Mouse (Mus musculus) lung, postnatal 14 days (tissue): ENCODE results near the gene Ralgps1.
"Not testable (repeated sequence)": the region's sequence is repeated elsewhere in the genome, so short reads cannot be mapped to it uniquely, and the experiment has no call there.

Source experiments
- DNase-seq: peaks from one replicate; pipeline ENCODE4 v3.0.0; 2021

The Ralgps1 gene

DNA sequence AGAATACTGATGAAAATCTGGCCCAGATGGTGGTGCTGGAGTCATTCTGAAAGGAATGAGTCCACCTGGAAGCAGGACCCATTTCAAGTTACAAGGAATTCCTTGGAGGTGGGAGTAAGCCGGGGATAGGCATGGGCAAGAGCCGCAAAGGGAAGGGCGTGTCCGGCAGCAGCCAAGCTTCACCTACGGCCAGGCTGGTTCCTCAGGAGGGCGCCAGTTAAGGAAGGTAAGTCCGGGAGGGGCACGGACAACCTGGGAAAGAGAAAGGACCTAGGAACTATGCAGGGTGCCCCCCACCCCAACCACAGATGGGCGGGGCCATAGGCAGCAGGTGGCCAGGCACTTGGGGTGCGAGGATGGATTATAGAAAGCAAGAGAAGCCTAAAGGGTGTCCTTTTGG, 241.6 kb downstream of the Ralgps1 start:
- DNase-seq: no peak

DNA sequence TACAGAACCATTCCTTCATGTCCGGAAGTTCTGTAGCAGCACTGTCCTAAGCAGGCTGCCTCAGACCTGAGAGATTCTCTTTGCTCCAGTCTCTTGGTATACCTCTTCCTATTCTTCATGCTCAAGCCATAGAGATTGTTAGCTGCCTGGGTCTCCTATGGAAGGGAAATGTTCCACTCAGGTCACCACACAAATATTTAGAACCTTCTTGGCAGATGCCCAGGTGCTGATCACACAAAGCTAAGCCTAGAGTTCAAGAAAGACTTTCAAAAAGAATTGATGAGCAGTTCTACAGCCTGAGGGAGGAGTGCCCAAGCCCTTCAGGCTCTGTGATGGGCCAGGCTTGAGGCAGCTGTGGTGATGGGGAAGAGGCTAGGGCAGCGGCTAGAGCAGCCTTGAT, 242.3 kb downstream of the Ralgps1 start:
- DNase-seq: no peak

DNA sequence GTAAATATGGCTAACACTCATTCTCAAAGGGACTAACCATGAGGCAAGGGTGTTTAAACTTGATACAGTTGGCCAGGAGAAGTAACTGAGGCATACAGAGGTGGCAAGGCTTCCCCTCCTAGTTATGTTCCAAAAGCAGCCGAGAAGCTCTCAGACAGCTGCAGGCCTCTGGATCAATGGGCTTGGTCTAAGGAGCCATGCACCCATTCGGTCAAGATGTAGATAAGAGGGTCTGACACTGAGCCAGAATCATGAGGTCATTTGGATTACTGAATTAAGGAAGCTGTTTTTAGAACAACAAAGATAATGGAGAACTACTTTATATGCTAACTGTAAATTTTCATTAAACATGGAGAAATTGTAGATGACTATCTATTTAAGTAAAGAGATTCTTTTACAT, 244.0 kb downstream of the Ralgps1 start:
- no peak for DNase-seq

DNA sequence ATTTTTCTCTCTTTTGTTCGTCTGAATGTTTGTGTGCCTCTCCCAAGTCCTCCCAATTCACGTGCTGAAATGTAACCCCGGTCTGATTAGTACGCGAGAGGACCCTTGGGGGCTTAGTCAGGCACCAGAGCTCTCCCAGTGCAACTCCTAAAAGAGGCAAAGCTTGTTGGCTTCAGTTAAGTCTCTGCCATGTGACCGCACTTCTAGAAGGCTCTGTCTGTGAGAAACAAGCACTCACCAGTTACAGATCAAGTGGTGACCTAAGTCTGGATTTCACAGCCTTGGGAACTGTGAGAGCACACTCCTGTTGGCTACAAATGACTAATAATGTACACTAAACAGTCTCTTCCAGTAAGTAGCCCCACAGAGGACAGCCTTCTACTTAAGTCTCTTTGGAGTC, 248.4 kb downstream of the Ralgps1 start:
- DNase-seq: no peak

DNA sequence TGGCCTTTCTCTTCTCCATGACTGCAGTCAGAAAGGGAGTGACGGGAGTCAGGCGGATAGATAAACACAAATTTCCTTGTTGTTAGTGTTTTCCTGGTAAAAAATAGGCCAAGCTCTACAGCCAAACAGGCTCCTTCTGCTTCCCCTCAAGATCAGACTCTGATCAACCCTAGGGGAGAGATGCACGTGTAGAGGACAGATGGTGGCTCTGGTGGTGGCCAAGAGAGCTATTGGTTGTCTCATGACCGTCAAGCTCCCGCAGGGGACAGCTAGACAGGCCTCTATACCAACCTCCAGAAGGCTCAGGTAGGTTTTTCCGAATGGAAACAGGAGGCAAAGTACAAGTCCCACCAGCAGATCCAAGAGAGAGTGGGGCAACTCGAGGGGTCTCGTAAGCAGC, 270.8 kb downstream of the Ralgps1 start:
- no peak for DNase-seq

DNA sequence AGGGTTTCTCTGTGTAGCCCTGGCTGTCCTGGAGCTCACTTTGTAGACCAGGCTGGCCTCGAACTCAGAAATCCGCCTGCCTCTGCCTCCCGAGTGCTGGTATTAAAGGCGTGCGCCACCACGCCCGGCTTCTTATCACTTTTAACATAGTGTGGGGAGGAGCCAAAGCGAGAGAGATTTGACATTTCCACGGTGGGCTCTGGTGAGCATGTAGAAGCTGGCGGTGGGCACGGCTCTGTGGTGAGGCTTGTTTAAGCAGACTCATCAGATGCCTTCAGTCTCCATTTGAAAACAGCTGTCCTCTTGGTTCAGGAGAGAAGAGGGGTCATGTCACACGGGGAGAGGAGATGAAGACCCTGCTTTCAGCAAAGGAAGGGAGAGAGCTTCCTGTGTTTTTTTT, 274.0 kb downstream of the Ralgps1 start:
- DNase-seq: not testable (repeated sequence)

DNA sequence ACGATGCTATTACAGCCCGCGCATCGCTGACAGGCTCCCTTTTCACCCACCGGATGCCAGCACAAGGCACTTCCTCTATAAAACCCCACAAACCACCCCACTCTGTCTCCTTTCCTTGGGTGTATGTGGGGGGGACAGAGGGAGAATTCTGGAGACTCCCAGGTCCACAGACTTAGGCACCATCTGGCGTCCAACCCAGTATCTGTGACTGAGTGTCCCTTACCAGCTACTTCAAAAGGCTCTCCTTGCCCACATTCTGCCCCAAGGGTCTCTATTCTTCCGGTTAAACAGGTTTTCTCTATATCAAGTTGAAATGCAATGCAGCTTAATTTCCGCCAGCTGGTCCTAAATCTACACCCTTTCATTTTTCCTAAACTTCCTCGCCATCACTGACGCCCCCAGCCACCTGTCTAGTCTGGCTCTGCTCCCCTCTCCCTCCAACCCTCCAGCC, 276.0 kb downstream of the Ralgps1 start:
- no peak for DNase-seq

DNA sequence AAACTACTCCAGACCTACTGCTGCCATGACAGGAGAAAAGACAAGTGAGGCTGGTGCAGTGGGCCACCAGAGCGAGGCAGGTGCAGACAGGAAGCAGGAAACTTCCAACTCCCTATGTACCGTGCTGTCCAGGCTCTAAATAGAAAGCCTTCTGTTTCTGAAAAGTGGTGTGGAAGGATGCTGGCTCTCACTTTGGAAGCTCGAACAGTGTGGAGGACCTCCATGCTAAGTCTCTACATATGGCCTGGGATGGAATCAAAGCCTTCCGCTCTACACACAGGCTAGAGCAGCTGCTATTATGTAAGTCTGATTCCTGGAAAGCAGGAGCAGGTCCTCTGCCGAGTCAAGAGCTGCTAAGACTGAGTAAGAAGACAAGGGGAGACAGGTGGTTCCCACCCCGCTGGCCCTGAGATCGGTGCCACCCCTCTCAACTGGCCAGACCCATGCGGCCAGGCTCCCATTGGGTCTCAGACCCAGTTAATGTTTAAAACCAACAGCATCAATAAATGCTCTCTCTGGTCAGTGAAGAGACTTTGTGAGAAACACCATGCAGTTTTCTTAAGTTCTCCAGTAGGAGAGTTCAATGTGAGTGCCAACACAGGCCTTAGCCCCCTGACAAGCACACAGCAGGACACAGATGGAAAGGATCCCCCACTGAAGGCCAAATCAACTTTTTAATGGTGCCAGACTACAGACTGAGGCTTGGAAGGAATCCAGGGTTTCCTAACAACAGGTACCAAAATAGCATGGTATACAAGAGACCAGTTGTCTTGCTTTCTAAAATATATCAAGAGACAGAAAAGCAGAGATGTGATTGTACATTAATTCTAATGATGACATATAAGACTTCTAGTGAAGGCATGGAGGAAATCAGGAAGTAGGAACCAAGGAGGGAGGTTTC, 280.4 kb downstream of the Ralgps1 start:
- no peak for DNase-seq

DNA sequence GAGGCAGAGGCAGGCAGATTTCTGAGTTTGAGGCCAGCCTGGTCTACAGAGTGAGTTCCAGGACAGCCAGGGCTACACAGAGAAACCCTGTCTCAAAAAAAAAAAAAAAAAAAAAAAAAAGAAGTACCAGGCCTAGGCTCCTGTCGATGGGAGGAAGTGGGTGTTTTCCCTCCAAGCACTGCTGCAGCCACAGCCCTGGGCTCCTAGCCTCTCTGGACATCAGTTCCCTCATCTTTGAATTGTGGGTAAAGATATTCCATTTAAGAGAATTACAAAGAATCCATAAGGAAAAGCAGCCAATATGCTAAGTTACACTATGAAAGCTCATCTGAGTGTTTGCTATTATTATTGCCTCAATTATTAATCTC, 281.3 kb downstream of the Ralgps1 start:
- not testable (repeated sequence) for DNase-seq

DNA sequence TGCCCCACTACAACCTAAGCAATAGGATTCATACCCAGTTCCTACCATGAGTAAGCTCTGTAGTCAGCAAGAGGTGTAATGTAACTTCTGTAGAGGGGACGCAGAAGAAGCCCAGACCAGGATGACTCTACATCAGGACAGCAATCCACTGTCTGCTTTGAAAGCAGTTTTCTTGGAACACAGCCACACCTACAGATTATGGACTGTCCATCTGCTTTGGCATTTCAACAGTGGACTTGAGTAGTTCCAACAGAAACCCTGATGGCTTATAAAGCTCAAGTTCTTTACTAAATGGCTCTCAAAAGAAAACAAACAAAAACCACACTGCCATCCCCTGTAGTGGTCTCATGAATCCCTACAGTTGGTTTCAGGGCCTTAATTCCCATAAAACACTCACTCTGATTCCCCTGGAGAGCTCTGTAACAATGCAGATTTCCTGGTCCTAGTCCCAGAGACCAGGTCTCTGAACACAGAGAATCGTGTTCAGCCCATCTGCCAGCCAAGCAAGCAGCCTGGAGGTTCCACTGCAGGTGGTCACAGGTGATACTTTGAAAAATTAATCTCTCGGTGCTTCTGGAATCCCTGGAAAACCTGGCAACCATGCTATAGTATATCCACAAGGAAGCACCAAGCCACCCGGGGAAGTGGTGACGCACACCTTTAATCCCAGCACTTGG, 281.8 kb downstream of the Ralgps1 start:
- no peak for DNase-seq

DNA sequence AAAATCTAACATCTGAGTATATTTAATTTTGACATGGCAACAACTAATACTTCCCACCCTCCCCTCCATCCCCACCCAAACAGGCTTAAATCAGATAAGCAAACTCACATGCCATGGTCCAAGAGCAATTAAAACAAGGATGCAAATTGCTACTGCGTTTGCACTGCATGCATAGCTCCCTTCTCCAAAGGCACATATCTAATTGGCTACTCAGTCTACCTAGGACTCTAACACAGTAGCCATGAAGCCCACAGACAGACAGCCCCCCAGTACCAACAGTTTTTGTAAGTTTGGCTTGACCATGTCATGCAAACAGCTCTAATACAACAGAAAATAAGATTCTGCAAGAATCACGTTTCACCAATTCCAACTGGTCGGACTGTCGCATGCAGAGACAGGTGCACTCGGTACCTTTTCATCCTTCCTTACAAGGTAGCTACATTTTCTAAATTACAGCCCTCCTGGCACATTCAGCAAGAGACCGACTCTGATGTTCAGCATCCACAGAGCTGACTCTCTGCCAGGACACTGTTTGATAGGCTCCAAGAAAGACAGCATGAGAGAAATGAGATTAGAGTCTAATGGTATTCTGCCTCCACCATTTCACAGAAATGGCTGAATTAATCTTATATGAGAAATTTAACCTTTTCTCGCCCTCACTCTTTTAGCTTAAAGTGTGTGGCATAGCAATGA, 284.5 kb downstream of the Ralgps1 start:
- DNase-seq: no peak

DNA sequence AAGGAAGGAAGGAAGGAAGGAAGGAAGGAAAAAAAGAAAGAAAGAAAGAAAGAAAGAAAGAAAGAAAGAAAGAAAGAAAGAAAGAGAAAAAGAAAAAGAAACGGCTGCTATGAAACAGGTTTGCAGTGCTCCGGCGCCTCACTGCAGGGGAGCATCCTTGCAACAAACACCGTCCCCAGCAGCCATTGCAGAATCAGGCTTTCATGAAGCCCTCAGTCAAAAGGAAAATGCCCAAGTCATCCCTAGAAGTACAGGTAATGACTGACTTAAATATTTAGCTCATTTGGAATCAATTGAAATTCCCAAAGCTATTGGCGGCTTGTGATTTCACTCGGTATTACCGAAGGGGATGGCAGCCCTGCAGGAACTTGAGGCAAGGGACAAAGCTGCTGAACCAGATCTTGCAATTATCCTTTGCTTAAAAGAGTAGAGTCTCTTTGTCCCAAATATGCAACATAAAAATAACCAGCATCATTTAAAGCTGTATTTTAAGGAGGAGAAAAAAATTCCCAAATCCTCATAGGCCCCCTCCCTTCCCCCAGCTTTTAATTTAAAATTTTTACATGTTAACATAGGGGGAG, 285.2 kb downstream of the Ralgps1 start:
- DNase-seq: no peak

DNA sequence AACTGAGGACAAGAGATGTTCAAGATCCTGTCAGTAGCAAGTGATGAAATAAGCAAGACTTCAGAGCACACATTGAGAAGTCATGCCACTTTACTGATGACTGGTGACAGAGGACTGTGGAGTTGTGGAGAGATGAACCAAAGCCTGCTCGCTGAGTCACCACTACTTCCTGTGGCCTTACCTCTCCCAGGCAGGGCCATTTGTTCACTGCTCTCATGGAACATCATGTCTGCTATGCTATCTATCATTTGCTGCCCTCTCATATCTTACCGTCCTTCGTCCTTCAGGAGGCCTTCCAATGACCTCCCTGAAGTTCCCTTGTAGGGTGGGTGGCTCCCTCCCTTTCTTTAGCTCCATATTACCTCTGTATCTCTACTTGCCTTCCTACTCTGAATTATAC, 287.1 kb downstream of the Ralgps1 start:
- no peak for DNase-seq
